Mouse (Mus musculus) G1E (cell line): ENCODE results near the gene Dhtkd1. TPM values are rescaled to one million over a fixed set of nuclear protein-coding genes. Genes with fewer than 3 reads are reported as not detected.

Experiments used
- ATAC-seq: 2 replicates; pipeline ENCODE4 v1.8.0; 2016; ENCODE audit warnings: mild to moderate bottlenecking; ENCODE audit not compliant: insufficient number of reproducible peaks, poor library complexity, low FRiP score, severe bottlenecking; ENCODE audit errors: extremely low read depth
- DNase-seq: peaks from one replicate; pipeline ENCODE4 v3.0.0; 2012; ENCODE audit warnings: low spot score
- H3K27me3 ChIP-seq: 2 replicates; pipeline ENCODE4 v1.6.1; 2012; ENCODE audit warnings: mild to moderate bottlenecking, low read length, inconsistent platforms; ENCODE audit not compliant: insufficient read depth
- H3K36me3 ChIP-seq: replicated peaks from 2 replicates; pipeline ENCODE3; 2012; ENCODE audit warnings: mild to moderate bottlenecking, inconsistent platforms
- H3K4me1 ChIP-seq: 2 replicates; pipeline ENCODE4 v1.6.1; 2012; ENCODE audit warnings: low read depth, low read length, inconsistent platforms, mixed read lengths; ENCODE audit not compliant: insufficient read depth
- H3K4me3 ChIP-seq: 2 replicates; pipeline ENCODE4 v1.5.1; 2012; ENCODE audit warnings: low read depth, mild to moderate bottlenecking, inconsistent platforms, low read length, moderate library complexity, mixed read lengths
- H3K9me3 ChIP-seq: replicated peaks from 2 replicates; pipeline ENCODE4 v1.6.1; 2012; ENCODE audit warnings: inconsistent platforms
- CTCF ChIP-seq: IDR thresholded peaks from 2 replicates; pipeline ENCODE4 v1.5.1; 2012; ENCODE audit warnings: low read depth, low read length, inconsistent platforms, mixed read lengths
- GATA1 ChIP-seq: IDR thresholded peaks from 2 replicates; pipeline ENCODE4 v1.6.1; 2012; ENCODE audit warnings: borderline replicate concordance, low read length, inconsistent platforms, mixed read lengths
- GATA2 ChIP-seq: IDR thresholded peaks from 2 replicates; pipeline ENCODE4 v1.6.1; 2012; ENCODE audit warnings: low read depth, low read length, inconsistent platforms, borderline replicate concordance
- POLR2AphosphoS5 ChIP-seq: IDR thresholded peaks from 2 replicates; pipeline ENCODE4 v1.6.1; 2012; ENCODE audit warnings: low read depth, low read length, inconsistent platforms; ENCODE audit not compliant: insufficient replicate concordance
- TAL1 ChIP-seq: conservative IDR thresholded peaks from 2 replicates; pipeline ENCODE4 v1.6.1; 2012; ENCODE audit warnings: low read depth, low read length, inconsistent platforms, mixed read lengths
- polyA plus RNA-seq: library from polyadenylated mRNA; stranded (reverse); fragments of >175 nt; gene quantifications from 2 replicates; pipeline ENCODE4 v1.2.3, GENCODE M21; 2012
- total RNA-seq, 2 experiments: library from RNA; stranded (forward) in 1 of 2; stranded (reverse) in 1 of 2; fragments of 200-1000 nt in 1 of 2; fragments of >200 nt in 1 of 2; fragmentation: Nextera tagmentation in 1 of 2; gene quantifications; 2 replicates each; pipeline ENCODE4 v1.2.3; 2014 to 2017

Gene Dhtkd1
- total and polyA plus RNA-seq, 3 experiments = 0.11 TPM; not detected in 2

DNA sequence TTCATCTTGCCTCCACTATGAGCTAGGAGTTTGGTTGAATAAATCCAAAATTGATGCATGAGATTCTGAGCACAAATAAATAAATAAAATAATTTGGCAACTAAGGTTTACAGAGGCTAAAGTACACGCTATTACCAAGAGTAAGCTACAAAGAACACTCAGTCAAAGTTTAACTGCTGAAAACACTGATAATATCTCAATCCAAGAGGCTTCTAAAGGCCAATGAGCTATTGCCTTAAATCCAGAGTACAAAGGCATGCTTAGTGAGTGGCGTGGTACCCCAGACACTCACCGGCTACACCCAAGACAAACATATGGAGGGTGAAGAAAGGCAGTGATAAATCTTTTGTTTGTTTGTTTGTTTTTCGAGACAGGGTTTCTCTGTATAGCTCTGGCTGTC lies 6.0 kb downstream of the Dhtkd1 start:
- ATAC-seq (no peak), DNase-seq (no peak)
- H3K36me3 ChIP-seq = no peaks in the 10 kb centered on the region
- no peak overlapping the region for H3K4me3 ChIP-seq
- peaks cover 13% of the 10 kb centered on the region for H3K27me3 ChIP-seq
- H3K9me3 ChIP-seq = no peaks in the 10 kb centered on the region
- TF ChIP-seq POLR2AphosphoS5 (no peak), TAL1 (no peak), CTCF (no peak), GATA1 (no peak), GATA2 (no peak)
- H3K4me1 ChIP-seq = no peaks in the 10 kb centered on the region

DNA sequence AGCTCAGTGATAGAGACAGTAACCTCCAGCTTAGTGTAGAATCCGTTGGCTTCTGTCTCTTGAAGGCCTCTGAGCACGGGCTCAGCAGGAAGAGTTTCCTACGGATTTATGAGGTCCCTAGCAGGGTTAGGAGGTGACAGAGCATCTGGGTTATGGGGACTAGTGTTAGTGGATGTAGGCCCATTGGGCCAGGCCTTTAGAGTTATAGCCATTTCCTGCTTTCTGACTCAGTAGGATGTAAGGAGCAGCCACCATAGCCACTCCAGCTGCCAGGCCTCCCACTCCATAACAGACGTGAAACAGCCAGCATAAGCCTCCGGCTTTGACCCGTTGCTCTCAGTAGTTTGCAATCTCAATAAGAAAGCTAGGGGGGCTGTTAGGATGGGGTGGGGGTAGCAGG lies 6.5 kb downstream of the Dhtkd1 start:
- Histone ChIP-seq H3K4me3 (no peak overlapping the region), H3K9me3 (no peaks in the 10 kb centered on the region), H3K36me3 (no peaks in the 10 kb centered on the region), H3K27me3 (peaks cover 13% of the 10 kb centered on the region), H3K4me1 (no peaks in the 10 kb centered on the region)
- TF ChIP-seq GATA1 = no peak
- no peak for TF ChIP-seq CTCF
- no peak for TF ChIP-seq GATA2
- TF ChIP-seq POLR2AphosphoS5 = no peak
- TF ChIP-seq TAL1 = no peak
- ATAC-seq = no peak
- no peak for DNase-seq

GRCm38 (mm10) chr2:5934936-5935335 lies 7.7 kb downstream of the Dhtkd1 start:
- no peak for DNase-seq
- no peaks in the 10 kb centered on the region for H3K4me1 ChIP-seq
- ATAC-seq = no peak
- H3K9me3 ChIP-seq = no peaks in the 10 kb centered on the region
- TF ChIP-seq POLR2AphosphoS5 (no peak), TAL1 (no peak), GATA1 (no peak), CTCF (no peak), GATA2 (no peak)
- peaks cover 10% of the 10 kb centered on the region for H3K27me3 ChIP-seq
- H3K4me3 ChIP-seq = no peak overlapping the region
- H3K36me3 ChIP-seq = no peaks in the 10 kb centered on the region

GRCm38 (mm10) chr2:5931938-5932337 lies 10.7 kb downstream of the Dhtkd1 start:
- Histone ChIP-seq H3K36me3 (no peaks in the 10 kb centered on the region), H3K4me1 (no peaks in the 10 kb centered on the region), H3K9me3 (no peaks in the 10 kb centered on the region), H3K4me3 (no peak overlapping the region), H3K27me3 (peaks cover 14% of the 10 kb centered on the region)
- TF ChIP-seq TAL1 = no peak
- no peak for TF ChIP-seq GATA1
- TF ChIP-seq POLR2AphosphoS5 = no peak
- no peak for TF ChIP-seq GATA2
- TF ChIP-seq CTCF = no peak
- ATAC-seq = no peak
- no peak for DNase-seq

DNA sequence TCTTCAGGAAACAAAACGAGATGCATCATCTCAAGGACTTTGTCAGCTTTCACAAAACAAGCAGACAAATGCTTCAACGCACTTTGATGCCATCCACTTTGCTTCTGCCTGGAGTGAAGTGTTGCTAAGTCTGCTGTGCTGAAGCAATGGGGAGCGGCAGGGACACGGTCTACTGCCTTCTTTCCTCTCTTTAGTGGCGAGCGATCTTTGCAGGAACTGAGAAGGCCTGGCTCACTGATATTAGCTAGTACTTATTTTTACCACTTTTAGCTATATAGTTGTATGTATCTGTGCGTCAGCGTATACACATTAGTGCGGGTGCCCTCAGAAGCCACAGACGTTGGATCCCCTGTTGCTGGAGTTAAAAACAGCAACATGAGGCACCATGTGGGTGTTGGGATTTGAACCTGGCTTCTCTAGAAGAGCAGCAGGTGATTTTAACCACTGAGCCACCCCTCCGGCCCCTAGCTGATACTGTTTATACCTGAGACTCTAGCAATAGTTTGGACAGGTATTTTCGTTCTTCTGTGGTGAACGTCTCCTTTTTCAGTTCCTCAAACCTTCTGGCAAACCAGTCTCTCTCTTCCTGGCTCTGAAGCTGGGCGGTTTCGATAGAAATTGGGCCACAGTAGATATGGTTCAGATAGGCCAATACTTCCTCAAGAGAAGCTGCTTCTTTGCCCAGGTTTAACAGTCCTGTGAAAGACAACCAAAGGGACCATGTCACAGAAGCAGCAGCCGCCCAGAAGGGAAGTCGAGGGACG lies 12.1 kb downstream of the Dhtkd1 start:
- H3K27me3 ChIP-seq = peaks cover 10% of the 10 kb centered on the region
- ATAC-seq (no peak), DNase-seq (no peak)
- H3K4me3 ChIP-seq = no peak overlapping the region
- no peak for TF ChIP-seq GATA2
- TF ChIP-seq POLR2AphosphoS5 = no peak
- no peak for TF ChIP-seq CTCF
- no peak for TF ChIP-seq GATA1
- TF ChIP-seq TAL1 = no peak
- no peaks in the 10 kb centered on the region for H3K36me3 ChIP-seq
- H3K9me3 ChIP-seq = no peaks in the 10 kb centered on the region
- no peaks in the 10 kb centered on the region for H3K4me1 ChIP-seq

- DNase-seq (no peak), ATAC-seq (no peak)
- no peaks in the 10 kb centered on the region for H3K36me3 ChIP-seq
- no peaks in the 10 kb centered on the region for H3K9me3 ChIP-seq
- H3K4me1 ChIP-seq = no peaks in the 10 kb centered on the region
- H3K27me3 ChIP-seq = peaks cover 10% of the 10 kb centered on the region
- TF ChIP-seq POLR2AphosphoS5 (no peak), GATA1 (no peak), CTCF (no peak), TAL1 (no peak)
- no peak overlapping the region for H3K4me3 ChIP-seq
These were observed 12.8 kb downstream of the Dhtkd1 start for GRCm38 (mm10) chr2:5929793-5930192.
